Mouse (Mus musculus) neural tube, embryonic 12.5 days (tissue): ENCODE measurements around the gene Dffb. TPM values are rescaled to one million over a fixed set of nuclear protein-coding genes. Genes with fewer than 3 reads are reported as not detected.

Experiments used
- ATAC-seq: fragments of 200-750 bp; cut with Nextera tagmentation; 2 replicates; pipeline ENCODE4 v1.8.0; 2017; ENCODE audit warnings: low read depth, mild to moderate bottlenecking, moderate TSS enrichment, moderate library complexity; ENCODE audit not compliant: low FRiP score
- H3K27ac ChIP-seq: fragments of 300-500 bp; sonication (generic); 2 replicates; pipeline ENCODE4 v1.5.1; 2016
- H3K27me3 ChIP-seq: fragments of 300-500 bp; sonication (generic); replicated peaks from 2 replicates; pipeline ENCODE4 v1.6.1; 2016; ENCODE audit warnings: mild to moderate bottlenecking
- H3K36me3 ChIP-seq: fragments of 300-500 bp; sonication (generic); 2 replicates; pipeline ENCODE4 v1.6.1; 2016; ENCODE audit warnings: mild to moderate bottlenecking
- H3K4me1 ChIP-seq: fragments of 300-500 bp; sonication (generic); 2 replicates; pipeline ENCODE4 v1.6.1; 2016
- H3K4me2 ChIP-seq: fragments of 300-500 bp; sonication (generic); replicated peaks from 2 replicates; pipeline ENCODE4 v1.6.1; 2016; ENCODE audit warnings: mild to moderate bottlenecking
- H3K4me3 ChIP-seq: fragments of 300-500 bp; sonication (generic); 2 replicates; pipeline ENCODE4 v1.5.1; 2016
- H3K9ac ChIP-seq: fragments of 300-500 bp; sonication (generic); 2 replicates; pipeline ENCODE4 v1.6.1; 2016; ENCODE audit warnings: mild to moderate bottlenecking
- H3K9me3 ChIP-seq: fragments of 300-500 bp; sonication (generic); 2 replicates; pipeline ENCODE4 v1.6.1; 2016; ENCODE audit warnings: mild to moderate bottlenecking
- WGBS: fragments of 180-500 bp; shearing (Covaris S2); methylation state at CpG from one replicate; pipeline ENCODE4 v1.1.7; 2016; 5-methylcytosine and 5-hydroxymethylcytosine counted together
- polyA plus RNA-seq: library from polyadenylated mRNA; unstranded; fragments of >200 nt; fragmentation: Nextera tagmentation; extraction: Ambion mirVana; gene quantifications from 2 replicates; pipeline ENCODE4 v1.2.1, GENCODE M21; 2016

Dffb gene
- polyA plus RNA-seq: 10.1 and 10.8 TPM in 2 replicates

DNA sequence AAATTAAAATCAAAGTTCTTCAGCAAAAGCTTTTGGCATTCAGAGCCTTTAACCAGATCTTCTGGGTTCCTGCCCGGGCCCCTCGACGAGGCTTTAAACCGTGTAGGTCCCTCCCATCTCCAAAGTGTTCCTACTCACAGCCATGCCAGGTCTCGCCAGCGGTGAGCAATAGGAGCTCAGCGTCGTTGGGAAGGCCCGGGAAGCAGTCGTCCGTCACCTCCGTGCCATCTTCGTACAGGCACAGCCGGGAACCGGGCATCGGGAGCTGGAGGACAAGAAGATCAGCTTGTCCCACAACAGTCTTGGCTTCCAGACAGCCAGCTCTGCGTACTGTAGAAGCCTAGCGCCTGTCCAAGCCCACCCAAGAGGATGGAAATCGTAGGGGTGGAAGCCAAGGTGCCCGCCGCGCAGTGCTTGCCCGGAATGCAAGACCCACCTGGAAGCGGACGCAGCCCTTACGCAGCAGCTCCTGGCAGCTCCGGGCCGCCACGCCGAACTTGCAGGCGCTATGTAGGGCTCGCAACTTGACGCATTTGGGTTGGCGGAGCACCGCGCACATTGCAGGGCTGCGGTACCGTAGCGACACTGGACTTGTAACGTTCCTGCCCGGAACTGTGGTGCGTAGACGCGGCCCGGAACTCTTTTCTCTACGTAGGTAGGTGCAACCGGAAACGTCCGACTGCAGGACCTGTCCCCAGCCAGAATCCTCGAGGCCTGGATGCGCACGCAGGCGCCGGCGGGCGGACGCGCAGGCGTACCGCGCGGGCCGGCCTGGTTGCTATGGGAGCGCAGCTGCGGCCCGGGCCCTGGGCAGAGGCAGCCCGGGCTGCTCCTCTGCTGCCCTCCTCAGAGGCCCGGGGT is at the start of gene Dffb, which contains the start of gene Cep104:
TSS of gene Dffb (minus strand) at position 696 of the 861 bp plus-strand sequence.
TSS of gene Cep104 (plus strand) at position 764 of the 861 bp plus-strand sequence.
- peaks cover 32% of the 10 kb centered on the region for H3K36me3 ChIP-seq
- peak within 1 kb of the TSS; percentile 84 for H3K9ac ChIP-seq
- peak within 1 kb of the TSS; percentile 90 for H3K4me3 ChIP-seq
- peaks cover 22% of the 10 kb centered on the region for H3K4me1 ChIP-seq
- no peaks in the 10 kb centered on the region for H3K27me3 ChIP-seq
- WGBS: 1% methylated on average over 68 of the region's 68 CpGs
- peak; percentile 98 for ATAC-seq
- H3K9me3 ChIP-seq: no peaks in the 10 kb centered on the region
- H3K4me2 ChIP-seq: peak within 1 kb of the TSS; percentile 71
- H3K27ac ChIP-seq: peak within 1 kb of the TSS; percentile 32; the same call in 1 of the 2 replicates

DNA sequence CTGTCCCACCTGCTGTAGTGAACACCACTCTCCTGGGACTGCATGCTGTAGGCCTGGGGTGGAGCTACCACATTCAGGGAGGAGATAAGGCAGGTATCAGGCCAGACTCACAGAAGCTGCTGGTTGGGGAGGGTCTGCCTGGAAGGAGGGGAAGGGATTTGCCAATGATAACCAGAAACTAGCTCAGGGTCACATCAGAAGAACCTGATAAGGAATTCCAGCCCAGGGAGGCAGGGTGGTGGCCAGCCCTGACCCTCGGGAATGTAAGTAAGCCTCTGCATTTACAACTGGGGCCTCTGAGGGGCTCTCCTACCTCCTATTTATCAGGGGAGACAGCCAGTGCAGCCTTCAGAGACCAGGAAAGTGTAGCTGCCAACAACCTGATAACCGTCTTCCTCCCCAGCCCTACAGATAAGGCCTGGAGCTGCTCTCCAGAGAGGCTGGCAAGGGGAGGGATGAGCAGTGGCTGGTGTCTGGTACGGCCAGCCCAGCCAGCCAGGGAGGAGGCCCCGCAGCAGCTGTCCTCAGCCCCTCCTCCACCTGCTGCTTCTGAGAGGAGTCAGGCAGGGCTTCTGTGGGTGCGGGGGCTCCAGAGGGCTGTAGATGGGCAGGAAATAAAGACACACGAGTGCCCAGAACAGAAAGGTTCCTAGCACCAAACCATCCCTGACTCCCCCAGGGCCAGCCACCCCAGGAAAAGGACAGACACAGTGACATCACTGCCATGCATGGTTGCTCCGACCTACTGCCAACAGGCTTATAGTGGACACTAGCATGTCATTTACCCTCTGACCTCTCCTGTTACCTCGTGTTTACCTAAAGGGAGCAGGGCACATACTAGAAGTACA is 49.1 kb upstream of the Dffb start:
- Histone ChIP-seq H3K4me1 (peaks cover 18% of the 10 kb centered on the region), H3K4me2 (no peak overlapping the region), H3K9me3 (no peaks in the 10 kb centered on the region), H3K27me3 (peaks cover 34% of the 10 kb centered on the region), H3K36me3 (peaks cover 35% of the 10 kb centered on the region), H3K27ac (no peak overlapping the region), H3K9ac (no peak overlapping the region), H3K4me3 (no peak overlapping the region)
- ATAC-seq: no peak
- WGBS: 25% methylated on average over 8 of the region's 8 CpGs

DNA sequence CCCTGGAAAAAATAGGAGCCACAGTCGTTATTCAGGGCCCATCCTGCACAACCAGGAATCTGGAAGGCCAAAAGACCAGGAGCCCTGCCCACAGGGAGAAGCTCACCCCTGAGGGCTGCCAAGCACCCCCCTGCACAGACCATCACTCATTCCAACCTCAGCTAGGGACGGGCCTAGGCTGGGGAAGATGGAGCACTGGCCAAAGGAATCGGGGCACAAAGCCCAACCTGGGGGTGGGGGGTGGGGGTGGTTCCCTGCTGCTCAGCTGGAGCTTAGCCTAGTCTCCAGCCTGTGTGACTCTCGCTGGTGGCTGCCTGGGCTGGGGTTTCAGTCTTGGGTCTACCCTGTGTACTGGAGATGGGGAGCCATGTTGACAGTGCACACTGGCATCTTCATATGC is 47.9 kb upstream of the Dffb start:
- 54% methylated on average over 4 of the region's 4 CpGs for WGBS

DNA sequence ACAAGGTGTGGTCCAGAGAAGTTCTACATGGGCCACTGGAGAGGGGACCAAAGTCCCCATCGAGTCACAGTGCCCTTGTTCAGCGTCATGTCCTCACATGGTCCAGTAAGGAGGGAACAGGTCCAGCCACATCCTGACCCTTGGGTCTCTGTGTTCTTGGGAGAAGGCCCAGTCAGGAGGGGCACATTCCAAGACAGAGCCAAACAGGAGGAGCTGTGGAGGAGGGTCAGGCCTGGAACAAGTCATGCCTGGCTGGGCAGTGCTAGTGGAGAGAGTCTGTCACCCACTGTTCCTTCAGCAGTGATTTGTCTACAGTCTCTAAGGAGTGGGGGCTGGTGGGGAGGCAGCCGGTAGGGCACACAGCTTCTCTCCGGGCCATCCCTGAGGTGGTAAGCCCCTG is 47.5 kb upstream of the Dffb start:
- Histone ChIP-seq H3K36me3 (peaks cover 51% of the 10 kb centered on the region), H3K9me3 (no peaks in the 10 kb centered on the region), H3K27me3 (peaks cover 30% of the 10 kb centered on the region), H3K4me3 (no peak overlapping the region), H3K4me1 (peaks cover 18% of the 10 kb centered on the region), H3K4me2 (no peak overlapping the region), H3K27ac (no peak overlapping the region), H3K9ac (no peak overlapping the region)
- WGBS: 84% methylated on average over 4 of the region's 4 CpGs
- no peak for ATAC-seq

More for the DNA sequence above, 47.9 kb upstream of the Dffb start:
- Histone ChIP-seq H3K9me3 (no peaks in the 10 kb centered on the region), H3K4me2 (no peak overlapping the region), H3K27me3 (peaks cover 34% of the 10 kb centered on the region), H3K9ac (no peak overlapping the region), H3K36me3 (peaks cover 46% of the 10 kb centered on the region), H3K4me3 (no peak overlapping the region), H3K4me1 (peaks cover 18% of the 10 kb centered on the region), H3K27ac (no peak overlapping the region)
- no peak for ATAC-seq

DNA sequence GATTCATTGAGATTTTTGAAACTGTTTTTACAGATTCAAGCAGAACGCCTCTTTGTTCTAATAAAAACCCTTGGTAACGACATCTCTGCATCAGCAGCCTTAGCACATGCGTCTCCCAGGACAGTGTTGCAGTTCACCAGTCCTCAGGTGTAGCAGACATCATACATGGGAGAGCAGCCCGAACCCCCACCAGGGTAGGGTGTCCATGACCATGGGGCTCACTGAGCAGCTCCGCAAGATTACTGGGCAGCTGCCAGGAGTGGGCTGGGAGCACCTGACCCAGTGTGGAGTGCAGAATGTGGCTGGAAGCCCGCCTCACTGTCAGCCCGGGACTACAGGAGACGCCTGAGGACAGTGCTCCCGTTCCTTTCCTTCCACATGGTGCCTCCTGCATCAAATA is 46.5 kb upstream of the Dffb start:
- no peak for ATAC-seq

DNA sequence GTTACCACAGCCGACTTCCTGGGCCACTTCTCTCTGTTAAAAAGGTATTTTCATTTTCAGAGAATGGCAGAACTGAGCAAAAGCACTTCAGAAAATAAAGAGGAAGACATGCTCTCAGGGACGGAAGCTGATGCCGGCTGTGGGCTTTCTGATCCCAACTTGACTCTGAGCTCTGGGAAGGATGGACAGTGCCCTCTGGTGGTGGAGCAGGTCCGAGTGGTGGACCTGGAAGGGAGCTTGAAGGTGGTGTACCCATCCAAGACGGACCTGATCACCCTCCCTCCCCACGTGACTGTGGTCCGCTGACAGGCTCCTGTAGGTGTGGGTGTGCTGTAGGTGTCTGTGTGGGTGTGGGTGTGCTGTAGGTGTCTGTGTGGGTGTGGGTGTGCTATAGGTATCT is 44.6 kb upstream of the Dffb start:
- 80% methylated on average over 7 of the region's 7 CpGs for WGBS
- Histone ChIP-seq H3K27ac (no peak overlapping the region), H3K36me3 (peaks cover 77% of the 10 kb centered on the region), H3K9ac (no peak overlapping the region), H3K4me1 (0 out of 2 replicates have a peak, but pooled peaks cover 5% of the 10 kb centered on the region), H3K27me3 (0 out of 2 replicates have a peak, but pooled peaks cover 5% of the 10 kb centered on the region), H3K9me3 (no peaks in the 10 kb centered on the region), H3K4me2 (no peak overlapping the region), H3K4me3 (no peak overlapping the region)
- ATAC-seq: no peak

More for the DNA sequence above, 46.5 kb upstream of the Dffb start:
- peaks cover 60% of the 10 kb centered on the region for H3K36me3 ChIP-seq
- WGBS: 92% methylated on average over 9 of the region's 9 CpGs
- no peak overlapping the region for H3K27ac ChIP-seq
- H3K4me2 ChIP-seq: no peak overlapping the region
- H3K9ac ChIP-seq: no peak overlapping the region
- H3K27me3 ChIP-seq: peaks cover 22% of the 10 kb centered on the region
- H3K9me3 ChIP-seq: no peaks in the 10 kb centered on the region
- no peak overlapping the region for H3K4me3 ChIP-seq
- H3K4me1 ChIP-seq: peaks cover 18% of the 10 kb centered on the region

DNA sequence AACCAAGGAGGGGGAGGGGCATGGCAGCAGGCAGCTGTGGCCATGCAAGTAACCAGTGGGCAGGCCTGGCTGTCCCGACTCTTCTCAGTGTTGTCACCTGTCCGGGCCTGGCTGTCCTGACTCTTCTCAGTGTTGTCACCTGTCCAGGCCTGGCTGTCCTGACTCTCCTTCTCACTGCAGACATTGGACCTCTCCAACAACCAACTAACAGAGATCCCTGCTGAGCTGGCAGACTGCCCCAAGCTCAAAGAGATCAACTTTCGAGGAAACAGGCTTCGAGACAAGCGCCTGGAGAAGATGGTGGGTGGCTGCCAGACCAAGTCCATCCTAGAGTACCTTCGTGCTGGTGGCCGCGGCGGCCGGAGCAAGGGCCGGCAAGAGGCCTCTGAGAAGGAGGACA is 40.5 kb upstream of the Dffb start:
- H3K27me3 ChIP-seq: no peaks in the 10 kb centered on the region
- H3K9me3 ChIP-seq: no peaks in the 10 kb centered on the region
- H3K4me3 ChIP-seq: no peak overlapping the region
- H3K27ac ChIP-seq: no peak overlapping the region
- H3K4me2 ChIP-seq: no peak overlapping the region
- H3K4me1 ChIP-seq: peaks cover 21% of the 10 kb centered on the region
- no peak overlapping the region for H3K9ac ChIP-seq
- 94% methylated on average over 11 of the region's 11 CpGs for WGBS
- peaks cover 63% of the 10 kb centered on the region for H3K36me3 ChIP-seq
- ATAC-seq: no peak

DNA sequence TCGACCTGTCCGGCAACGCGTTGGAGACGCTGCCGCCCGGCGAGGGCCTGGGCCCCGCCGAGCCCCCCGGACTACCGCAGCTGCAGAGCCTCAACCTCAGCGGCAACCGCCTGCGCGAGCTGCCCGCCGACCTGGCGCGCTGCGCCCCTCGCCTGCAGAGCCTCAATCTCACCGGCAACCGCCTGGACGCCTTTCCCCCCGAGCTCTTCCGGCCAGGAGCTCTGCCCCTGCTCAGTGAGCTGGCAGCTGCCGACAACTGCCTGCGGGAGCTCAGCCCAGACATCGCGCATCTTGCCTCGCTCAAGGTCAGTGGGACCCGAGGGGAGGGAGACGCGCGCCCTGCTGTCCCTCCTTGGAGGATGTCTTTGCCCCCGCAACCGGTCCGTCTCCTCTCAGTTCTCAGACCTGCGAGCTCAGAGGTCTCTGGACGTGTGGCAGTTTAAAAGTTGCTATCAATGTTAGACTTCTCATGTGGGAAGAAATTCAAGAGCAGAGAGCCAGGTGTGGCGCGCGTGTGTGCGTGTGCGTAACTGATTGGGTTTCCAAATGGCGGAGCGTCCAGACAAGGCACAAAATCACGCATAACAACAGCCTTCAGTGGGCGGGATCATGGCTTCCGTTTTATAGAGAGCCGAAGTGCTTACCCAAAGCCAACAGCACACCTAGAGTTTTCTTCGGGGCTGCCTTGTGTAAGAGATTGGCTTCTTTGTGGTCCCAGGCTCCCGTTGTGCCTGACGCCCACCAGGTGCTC is 37.4 kb upstream of the Dffb start:
- WGBS: 2% methylated on average over 55 of the region's 55 CpGs
- ATAC-seq: no peak
- no peaks in the 10 kb centered on the region for H3K9me3 ChIP-seq
- peaks cover 21% of the 10 kb centered on the region for H3K4me1 ChIP-seq
- H3K27me3 ChIP-seq: no peaks in the 10 kb centered on the region
- H3K4me3 ChIP-seq: peak overlapping the region; percentile 100
- H3K36me3 ChIP-seq: peaks cover 31% of the 10 kb centered on the region
- H3K27ac ChIP-seq: 0 out of 2 replicates have a peak overlapping the region, but pooled peaks have one; percentile 5
- H3K9ac ChIP-seq: peak overlapping the region; percentile 98
- H3K4me2 ChIP-seq: peak overlapping the region; percentile 100

DNA sequence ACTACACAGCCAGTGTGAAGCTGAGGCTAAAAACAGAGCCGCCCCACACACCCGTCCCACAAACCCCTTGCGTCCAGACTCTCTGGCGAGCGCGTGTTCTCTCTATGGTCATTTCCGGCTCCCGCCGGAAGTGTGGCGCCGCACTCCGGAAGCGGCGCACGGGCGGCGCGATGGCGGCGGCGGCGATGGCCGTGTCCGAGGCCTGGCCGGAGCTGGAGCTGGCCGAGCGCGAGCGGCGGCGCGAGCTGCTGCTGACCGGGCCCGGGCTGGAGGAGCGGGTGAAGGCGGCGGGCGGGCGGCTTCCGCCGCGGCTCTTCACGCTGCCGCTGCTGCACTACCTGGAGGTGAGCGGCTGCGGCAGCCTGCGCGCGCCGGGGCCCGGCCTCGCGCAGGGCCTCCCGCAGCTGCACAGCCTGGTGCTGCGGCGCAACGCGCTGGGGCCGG is 36.7 kb upstream of the Dffb start, which contains the start of gene Lrrc47:
TSS of gene Lrrc47 (plus strand) at position 86 of the 444 bp plus-strand sequence.
- WGBS: under 1% methylated on average over 55 of the region's 59 CpGs
- H3K27me3 ChIP-seq: no peaks in the 10 kb centered on the region
- peaks cover 30% of the 10 kb centered on the region for H3K36me3 ChIP-seq
- H3K4me1 ChIP-seq: peaks cover 21% of the 10 kb centered on the region
- 0 out of 2 replicates have a peak within 1 kb of the TSS, but pooled peaks have one; percentile 5 for H3K27ac ChIP-seq
- H3K9me3 ChIP-seq: no peaks in the 10 kb centered on the region
- peak; percentile 94 for ATAC-seq
- peak within 1 kb of the TSS; percentile 100 for H3K4me2 ChIP-seq
- peak within 1 kb of the TSS; percentile 100 for H3K4me3 ChIP-seq
- peak within 1 kb of the TSS; percentile 98 for H3K9ac ChIP-seq

DNA sequence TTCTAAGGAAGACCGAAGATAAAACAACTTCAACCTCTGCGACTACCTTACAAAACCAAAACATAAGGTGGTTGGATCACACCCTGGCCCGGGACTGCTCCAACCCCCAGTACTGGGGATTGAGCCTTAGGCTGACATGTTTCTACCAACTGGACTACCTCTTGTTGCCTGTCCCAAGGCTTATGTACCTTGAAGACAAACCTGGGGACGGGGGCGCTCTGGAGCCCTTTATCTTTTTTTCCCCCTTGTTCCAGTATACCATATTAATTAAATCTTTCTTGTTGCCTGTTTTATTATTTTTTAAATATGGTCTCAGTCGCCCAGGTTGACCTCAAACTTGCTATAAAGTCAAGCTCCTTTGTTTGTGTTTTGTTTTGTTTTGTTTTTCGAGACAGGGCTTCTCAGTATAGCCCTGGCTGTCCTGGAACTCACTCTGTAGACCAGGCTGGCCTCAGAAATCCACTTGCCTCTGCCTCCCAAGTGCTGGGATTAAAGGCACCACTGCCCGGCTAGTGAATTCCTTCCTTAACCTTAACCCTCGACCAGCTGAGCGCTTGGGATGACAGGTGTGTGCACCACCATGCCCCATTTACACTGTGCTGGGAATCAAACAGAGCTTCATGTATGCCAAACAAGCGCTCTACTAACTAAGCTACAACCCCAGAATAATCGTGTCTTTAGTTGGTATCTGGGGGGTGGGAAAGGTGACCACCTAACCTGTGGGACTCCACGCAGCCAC is 36.1 kb upstream of the Dffb start:
- peak; percentile 60; the same call in 1 of the 2 replicates for ATAC-seq
- Histone ChIP-seq H3K36me3 (peaks cover 30% of the 10 kb centered on the region), H3K9ac (peak overlapping the region; percentile 98), H3K9me3 (no peaks in the 10 kb centered on the region), H3K27ac (no peak overlapping the region), H3K4me3 (peak overlapping the region; percentile 100), H3K4me2 (peak overlapping the region; percentile 100), H3K27me3 (no peaks in the 10 kb centered on the region), H3K4me1 (peaks cover 21% of the 10 kb centered on the region)
- 32% methylated on average over 13 of the region's 13 CpGs for WGBS

DNA sequence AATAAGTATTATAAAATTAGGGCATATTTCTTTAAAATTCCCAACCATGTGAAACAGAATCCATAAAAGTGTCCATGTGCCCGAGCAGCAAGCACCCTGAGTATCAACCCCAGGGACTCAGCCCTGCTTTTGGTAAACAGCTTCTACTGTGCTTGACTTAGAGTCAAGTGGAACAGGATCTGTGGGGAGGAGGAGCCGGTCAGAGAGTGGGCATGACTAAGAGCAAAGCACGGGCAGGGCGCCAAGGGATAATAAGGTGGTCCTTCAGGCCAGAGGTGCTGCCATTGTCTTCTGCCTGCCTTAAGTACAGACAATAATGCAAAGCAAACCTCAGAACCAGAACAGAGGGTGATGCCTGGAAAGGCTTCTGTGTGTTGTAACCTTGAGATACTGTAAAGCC is 32.8 kb upstream of the Dffb start:
- Histone ChIP-seq H3K4me3 (no peak overlapping the region), H3K9ac (no peak overlapping the region), H3K27ac (no peak overlapping the region), H3K9me3 (no peaks in the 10 kb centered on the region), H3K4me1 (peaks cover 6% of the 10 kb centered on the region), H3K27me3 (no peaks in the 10 kb centered on the region), H3K4me2 (no peak overlapping the region), H3K36me3 (peaks cover 44% of the 10 kb centered on the region)
- ATAC-seq: no peak
- 88% methylated on average over 4 of the region's 4 CpGs for WGBS
